Mouse (Mus musculus) lung, postnatal 0 days (tissue): ENCODE measurements at regions not wholly inside any gene's neighbourhood (a gene's known extent, or its start where the extent isn't known, plus 50 kb on each side); places are given as distances from the start of the nearest gene placed in this dataset.

Experiments
- CTCF ChIP-seq: IDR thresholded peaks from 2 replicates; pipeline ENCODE4 v1.5.1; 2016; ENCODE audit warnings: antibody characterized with exemption, mild to moderate bottlenecking
- EP300 ChIP-seq: IDR thresholded peaks from 2 replicates; pipeline ENCODE4 v1.6.1; 2016; ENCODE audit warnings: antibody characterized with exemption, mild to moderate bottlenecking, control low read depth

DNA sequence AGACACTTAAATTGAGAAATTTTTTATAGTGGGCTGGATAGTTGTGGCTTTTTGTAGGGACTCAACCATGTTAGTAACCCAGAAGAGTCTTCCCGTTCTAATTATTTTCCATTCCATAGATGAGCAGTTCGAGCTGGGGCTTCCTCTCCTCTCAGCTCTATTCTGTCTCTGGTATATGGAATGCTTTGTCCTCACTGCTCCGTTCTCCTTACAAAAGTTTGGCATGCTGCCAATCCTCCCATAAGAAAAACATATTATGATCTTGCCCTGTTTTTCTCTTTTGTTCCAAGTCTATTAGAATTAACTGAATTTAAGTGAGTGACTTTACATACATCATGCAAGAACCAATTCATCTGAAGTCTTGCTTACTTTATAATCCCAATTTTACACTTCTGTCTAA is 70.7 kb downstream of the Neurod6 start:
- no peak for TF ChIP-seq CTCF
- TF ChIP-seq EP300, result no peak
